Mouse (Mus musculus): ENCODE data around the gene Anapc7.
A peak's percentile ranks its signal among the peaks of the same experiment; 100 is the strongest.

Gene Anapc7

DNA sequence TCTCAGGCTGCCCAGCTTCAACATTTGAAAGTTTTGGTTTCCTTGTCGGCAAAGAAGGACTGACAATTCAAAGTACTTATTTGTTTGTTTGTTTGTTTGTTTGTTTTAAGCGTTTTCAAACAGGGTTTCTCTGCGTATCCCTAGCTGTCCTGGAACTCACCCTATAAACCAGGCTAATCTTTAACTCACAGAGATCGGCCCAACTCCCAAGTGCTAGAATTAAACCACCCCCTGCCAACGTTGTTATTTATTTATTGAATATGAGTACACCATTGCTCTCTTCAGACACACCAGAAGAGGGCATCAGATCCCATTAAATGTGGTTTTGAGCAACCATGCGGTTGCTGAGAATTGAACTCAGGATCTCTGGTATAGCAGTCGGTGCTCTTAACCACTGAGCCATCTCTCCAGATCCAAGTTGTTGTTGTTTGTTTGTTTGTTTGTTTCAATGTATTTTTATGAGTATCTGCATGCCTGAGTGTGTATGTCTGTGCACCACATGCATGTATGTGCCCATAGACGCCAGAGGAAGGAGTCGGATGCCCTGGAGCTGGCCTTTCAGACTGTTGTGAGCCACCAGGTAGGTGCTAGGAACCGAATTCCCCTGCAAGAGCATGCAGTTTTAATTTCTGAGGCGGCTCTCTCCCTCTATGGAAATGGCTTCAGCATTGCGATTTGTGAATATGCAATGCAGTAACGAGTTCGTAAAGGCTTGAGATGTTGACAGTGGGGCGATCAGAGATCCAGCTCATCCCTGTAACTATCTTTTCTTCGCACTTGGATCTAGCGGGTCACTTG is at the start of gene Anapc7:
TSS of gene Anapc7 (plus strand) at position 423 of the 798 bp plus-strand sequence.
- DNase-seq (ENCODE audit: low read depth, low spot score), result peak; percentile 45

DNA sequence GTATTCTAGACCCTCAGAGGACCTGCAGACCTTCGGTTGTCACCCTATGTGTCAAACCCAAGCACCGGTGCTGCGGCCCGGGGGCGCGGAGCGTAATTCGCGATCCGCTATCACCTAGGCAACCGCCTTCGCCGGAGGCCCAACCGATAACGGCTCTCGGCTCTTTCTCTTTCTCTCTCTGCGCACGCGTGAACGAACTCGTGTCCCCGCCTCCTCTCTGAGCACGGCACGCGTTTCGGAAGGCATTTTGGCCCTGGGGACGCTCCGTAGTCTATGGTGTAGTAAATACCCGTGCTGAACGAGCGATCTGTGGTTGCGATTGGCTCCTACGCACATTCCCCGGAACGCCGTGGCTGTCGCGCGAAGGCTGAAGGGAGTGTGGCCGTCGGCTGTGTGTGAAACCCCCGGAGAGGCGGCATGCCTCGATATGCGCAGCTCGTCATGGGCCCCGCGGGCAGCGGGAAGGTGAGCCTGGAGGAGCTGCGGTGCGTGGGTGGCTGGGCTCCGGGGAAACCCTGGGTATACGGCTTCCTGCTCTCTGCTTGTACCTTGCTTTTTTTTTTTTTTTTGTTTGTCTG is 49.2 kb upstream of the Anapc7 start, which contains the start of gene Fam216a:
TSS of gene Fam216a (minus strand) at position 173 of the 578 bp plus-strand sequence.
- DNase-seq (ENCODE audit: low read depth, low spot score), result peak; percentile 100

DNA sequence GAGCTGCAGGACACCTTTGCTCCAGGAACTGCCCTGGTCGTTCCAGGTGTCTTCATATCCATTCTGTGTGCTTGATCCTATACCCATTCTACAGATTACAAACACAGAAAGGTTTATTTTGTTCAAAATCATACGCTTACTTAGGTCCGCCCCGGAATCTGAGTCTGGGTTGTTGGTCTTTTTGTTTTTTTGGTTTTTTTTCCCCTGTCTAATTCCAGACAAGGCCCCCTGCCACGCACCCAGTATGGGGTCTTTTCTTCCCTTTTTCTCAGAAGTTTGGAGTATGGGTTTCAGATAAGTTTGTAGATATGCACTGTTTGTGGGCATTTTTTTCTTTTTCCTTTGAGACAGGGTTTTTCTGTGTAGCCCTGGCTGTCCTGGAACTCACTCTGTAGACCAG is 48.6 kb upstream of the Anapc7 start:
- DNase-seq (ENCODE audit: low read depth, low spot score), result no peak

DNA sequence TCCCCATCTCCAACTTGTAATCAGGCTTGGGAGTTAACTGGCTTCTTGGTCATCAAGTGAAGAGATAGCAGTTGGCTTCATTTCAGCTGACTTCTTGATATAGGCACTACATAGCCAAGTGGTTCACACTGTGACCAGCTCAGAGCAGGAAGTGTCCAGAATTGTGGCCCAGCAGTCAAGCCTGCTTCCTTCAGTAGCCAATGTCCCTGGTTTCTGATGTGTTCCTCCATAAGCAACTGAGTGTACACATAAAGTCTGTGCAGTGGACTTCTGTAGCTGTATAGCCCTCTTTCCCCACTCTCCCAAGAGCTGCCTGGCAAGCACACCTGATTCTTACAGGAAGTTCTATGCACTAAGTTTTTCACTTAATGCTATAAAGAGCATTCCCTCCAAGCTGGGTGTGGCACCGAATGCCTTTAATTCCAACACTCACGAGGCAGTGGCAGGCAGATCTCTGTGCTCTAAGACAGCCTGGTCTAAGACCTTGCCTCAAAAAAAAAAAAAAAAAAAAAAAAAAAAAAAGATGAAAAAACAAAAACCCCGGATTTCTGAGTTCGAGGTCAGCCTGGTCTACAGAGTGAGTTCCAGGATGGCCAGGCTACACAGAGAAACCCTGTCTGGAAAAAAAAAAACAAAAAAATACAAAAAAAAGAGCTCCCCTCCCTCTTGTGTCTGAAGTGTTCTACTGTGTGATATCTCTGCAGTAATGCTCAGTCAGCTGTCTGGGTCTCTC is 44.2 kb upstream of the Anapc7 start:
- no peak for DNase-seq (ENCODE audit: low read depth, low spot score)

DNA sequence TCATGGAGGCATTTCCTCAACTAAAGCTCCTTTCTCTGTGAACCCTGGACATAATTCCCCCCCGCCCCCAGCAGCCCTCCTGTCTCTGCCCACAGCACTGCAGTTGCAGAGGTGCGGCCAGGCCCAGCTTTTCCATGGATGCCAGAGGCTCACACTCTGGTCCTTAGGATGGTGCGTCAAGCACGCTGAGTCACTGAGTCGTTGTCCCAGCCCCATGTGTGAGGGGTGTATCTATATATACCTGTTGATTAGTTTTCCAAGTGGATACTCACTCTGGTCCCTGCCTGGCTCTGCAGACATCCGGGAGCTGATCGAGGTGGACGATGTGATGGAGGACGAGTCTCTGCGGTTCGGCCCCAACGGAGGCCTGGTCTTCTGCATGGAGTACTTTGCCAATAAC is 43.3 kb upstream of the Anapc7 start:
- DNase-seq (ENCODE audit: low read depth, low spot score), result no peak

DNA sequence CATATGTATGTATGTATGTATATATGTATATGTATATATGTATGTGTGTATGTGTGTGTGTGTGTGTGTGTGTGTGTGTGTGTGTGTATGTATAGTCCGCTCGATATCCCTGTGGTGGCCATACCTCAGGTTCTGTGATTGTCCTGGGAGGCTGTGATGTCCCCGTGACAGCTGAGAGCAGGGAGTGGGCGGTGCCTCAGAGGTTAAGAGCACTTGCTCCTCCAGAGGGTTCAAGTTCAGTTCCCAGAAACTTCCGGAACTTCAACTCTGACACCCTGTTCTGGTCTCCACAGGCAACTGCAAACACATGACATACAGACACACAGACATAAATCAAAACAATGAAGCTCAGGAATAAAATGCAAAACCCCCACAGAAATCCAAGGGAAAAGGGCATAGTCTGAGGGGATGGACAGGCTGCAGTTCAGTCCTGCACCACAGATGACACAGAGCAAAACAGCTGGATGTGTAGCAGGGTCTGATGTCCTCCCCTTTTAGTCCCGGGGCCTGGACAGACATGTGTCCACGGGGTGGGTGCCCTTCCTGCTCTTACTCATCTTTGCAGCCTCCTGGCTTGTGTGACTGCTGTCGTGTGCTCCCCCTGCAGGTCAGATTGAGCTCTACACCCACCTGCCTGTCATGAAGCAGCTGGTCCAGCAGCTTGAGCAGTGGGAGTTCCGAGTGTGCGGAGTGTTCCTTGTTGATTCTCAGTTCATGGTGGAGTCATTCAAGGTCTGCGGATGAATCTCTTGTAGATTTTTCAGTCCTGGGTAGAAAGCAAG is 41.9 kb upstream of the Anapc7 start:
- DNase-seq (ENCODE audit: low read depth, low spot score), result peak; percentile 89

DNA sequence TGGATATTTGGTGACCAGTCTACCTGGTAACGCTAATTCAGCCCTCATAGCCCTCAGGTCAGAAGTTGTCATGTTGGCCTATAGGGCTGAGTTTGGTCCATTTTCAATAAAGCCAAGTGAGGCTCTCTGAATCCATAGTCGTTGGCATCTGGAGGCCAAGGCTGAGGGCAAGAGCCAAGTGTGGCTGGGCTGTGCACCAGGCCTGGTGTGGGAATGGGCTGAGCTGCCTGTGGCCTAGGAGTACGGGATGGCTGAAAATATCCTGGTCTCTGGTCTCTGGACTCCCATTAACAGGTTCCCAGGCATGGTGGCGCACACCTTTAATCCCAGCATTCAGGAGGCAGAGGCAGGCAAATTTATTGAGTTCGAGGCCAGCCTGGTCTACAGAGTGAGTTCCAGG is 31.5 kb upstream of the Anapc7 start:
- no peak for DNase-seq (ENCODE audit: low read depth, low spot score)

DNA sequence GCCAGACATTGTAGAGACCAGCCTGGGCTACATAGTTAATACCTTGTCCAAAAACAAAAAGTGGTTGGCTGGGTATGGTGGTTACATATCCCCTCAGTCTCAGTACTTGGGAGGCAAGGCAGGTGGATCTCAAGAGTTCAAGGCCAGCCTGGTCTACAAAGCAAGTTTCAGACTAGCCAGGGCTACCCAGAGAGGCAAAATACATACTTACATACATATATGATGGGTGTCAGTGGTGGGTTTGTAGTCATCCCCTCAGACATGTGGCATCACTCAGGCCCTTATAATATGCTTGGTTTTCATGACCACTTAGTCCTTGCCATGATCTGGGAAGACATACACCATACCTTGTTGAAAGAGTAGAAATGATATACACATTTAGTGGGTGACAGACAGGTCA is 30.8 kb upstream of the Anapc7 start:
- DNase-seq (ENCODE audit: low read depth, low spot score), result no peak

DNA sequence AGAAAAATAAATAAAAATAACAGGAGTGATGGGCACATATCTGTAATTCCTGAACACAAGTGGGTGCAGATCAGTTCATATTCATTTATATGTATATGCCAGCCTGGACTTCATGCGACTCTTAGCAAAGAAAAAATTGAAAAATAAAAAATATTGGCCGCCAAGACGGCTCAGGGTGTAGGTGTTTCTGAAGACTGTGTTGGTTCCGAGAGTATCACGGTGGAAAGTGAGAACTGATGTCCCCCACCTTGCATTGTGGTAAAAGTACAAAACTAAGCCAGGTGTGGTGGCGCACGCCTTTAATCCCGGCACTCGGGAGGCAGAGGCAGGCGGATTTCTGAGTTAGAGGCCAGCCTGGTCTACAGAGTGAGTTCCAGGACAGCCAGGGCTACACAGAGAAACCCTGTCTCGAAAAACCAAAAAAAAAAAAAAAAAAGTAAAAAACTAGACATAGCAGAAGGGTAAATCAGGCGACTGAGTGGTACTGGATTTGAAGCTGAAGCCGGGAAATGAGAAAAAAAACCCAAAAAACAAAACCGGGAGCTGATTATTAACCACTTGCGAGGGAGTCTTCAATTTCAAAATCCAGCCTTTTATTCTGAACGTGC is 30.2 kb upstream of the Anapc7 start:
- DNase-seq (ENCODE audit: low read depth, low spot score), result no peak

DNA sequence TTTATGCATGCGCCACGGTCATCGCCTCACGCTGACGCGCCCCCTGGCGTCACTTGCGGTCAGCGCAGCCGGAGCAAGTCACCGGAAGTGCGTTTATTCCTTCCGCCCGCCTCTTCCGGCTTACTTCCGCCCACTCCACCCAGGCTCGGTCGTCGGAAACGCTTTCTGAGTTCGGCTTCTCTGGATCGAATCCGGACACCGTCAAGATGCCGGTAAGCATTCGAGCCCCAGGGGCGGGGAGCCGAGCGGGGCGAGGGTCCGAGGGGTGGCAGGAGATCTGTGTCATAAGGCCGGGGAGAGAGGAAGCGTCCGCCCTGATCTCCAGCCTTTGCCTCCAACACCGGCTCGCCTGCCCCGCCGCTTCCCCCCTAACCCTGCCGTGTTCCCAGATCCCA is 29.7 kb upstream of the Anapc7 start, which contains the start of gene Arpc3:
TSS of gene Arpc3 (plus strand) at position 93 of the 395 bp plus-strand sequence.
- DNase-seq (ENCODE audit: low read depth, low spot score), result peak; percentile 87

DNA sequence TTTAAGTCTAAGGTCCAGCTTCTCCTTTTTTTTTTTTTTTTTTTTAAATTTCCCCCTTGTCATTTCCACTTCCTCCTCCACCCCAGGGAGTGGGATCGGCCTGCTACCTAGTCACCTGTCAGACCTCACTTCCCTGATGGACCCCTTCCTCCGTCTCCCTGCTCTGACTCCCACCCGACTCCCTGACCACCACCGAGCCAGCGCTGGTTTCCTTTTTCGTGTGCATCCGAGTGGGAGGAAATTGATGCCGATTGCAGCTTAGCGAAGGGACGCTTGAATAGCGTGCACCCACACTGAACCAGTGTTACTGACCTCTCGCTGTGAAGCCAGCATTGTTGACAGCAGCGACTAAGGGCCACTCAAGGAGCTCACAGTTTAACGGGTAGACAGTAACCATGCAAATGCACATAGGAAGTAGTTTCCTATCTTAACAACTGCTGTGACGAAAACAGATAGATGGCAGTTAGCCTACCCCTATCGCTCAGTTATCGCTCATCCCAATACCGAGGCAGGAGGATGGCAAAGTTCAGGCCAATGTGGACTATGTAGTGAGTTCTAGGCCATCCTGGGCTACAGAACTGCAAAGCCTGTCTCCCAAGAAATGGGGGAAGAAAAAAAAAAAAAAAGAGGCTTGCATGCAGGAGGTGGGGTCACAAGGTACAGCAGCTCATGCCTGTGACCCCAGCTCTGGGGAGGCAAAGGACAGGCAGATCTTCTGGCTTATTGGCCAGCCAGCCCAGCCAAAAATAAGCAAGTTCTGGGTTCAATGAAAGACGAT is 29.1 kb upstream of the Anapc7 start:
- peak; percentile 14 for DNase-seq (ENCODE audit: low read depth, low spot score)

DNA sequence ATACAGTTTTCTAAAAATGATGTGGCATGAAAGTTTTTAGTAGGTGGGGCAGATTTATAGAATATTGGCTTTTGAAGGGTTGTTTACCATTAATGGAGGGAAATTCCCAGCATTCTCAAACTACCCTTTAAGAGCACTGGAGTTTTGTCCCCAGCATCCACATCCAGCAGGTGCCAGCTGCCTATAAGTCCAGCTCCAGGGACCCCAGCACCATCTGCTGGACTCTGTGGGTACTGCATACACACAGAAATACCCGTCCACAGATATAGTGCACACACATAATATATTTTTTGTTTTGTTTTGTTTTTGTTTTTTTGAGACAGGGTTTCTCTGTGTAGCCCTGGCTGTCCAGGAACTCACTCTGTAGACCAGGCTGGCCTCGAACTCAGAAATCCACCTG is 27.6 kb upstream of the Anapc7 start:
- peak; percentile 90 for DNase-seq (ENCODE audit: low read depth, low spot score)

DNA sequence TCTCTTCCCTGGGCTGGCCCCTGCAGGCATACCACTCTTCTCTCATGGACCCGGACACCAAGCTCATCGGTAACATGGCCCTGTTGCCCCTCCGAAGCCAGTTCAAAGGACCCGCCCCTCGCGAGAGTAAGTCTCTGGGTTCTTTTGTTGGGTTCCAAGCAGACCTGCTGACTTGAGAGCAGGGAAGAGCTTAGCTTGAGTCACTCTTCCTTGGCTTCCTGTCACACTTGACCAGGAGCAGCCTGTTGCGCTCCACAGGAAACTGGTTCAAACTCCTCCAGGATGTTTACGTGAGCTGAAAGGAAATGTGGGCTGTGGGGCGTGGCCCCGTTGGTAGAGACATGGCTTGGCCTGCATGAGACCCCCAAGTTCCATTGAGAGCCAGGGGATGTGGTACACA is 24.7 kb upstream of the Anapc7 start:
- DNase-seq (ENCODE audit: low read depth, low spot score), result no peak

DNA sequence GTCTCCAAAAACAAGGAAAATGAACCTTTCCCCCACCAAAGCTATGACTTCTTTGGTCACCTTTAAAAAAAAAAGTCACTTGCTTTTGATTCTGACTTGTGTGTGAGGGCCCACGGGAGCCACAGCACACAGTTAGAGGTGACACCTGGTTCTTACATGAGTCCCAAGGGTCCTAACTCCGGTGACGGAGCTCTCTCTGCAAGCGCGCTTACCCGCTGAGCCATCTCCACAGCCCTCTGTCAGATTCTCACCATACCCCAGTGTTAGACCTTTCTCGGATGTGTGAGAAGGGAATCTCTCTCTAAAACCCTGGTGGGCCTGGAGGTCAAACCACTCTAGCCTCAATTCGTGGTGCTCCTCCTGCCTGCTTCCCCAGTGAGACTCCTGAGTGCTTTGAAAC is 24.0 kb upstream of the Anapc7 start:
- DNase-seq (ENCODE audit: low read depth, low spot score), result no peak

DNA sequence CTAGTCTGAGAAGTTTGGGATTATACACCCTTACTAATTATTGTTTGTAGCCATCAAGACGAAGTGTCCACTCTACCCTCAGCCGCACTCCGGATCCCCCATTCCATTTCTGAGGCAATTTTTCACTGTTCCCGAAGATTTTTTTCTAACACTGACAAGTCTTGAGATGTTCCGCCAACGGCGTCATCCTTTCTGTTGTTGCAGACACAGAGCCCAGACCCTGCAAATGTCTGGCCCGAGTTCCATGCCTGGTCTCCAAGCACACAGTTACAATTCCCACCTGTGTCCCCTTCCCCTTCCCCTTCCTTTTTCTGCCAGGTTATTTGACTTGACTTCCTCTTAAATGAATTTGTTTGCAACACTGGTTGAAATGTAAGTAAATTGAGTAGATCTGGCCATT is 21.6 kb upstream of the Anapc7 start:
- DNase-seq (ENCODE audit: low read depth, low spot score), result no peak

DNA sequence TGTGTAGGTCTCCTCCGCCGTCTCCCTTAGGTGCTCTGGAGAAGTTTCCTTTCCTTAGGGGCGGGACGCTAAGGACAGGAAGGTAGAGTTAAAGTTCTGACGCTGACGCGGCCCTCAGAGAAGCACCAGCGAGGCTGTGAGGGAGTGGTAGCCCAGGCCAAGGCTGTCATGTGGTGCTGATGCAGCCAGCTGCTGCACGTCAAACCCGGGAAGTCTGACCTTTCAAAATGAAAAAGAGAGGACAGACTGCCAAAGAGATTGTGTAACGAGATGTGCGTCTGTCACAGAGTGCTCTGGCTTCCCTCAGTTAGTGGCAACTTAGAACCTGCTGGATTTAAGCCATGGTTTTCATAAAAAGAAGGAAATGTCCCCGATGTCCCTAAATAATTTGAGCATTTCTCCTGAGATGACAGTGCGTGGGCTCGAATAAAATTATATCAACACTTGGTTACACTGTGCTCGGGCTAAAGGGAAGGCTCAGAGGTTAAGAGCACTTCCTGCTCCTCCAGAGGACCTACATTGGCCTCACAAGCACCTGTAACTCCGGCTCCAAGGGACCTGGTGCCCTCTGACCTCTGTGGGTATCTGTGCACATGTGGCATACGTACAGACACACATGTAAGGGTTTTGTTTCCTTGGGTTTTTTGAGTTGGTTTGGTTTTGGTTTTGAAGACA is 20.7 kb upstream of the Anapc7 start:
- no peak for DNase-seq (ENCODE audit: low read depth, low spot score)

DNA sequence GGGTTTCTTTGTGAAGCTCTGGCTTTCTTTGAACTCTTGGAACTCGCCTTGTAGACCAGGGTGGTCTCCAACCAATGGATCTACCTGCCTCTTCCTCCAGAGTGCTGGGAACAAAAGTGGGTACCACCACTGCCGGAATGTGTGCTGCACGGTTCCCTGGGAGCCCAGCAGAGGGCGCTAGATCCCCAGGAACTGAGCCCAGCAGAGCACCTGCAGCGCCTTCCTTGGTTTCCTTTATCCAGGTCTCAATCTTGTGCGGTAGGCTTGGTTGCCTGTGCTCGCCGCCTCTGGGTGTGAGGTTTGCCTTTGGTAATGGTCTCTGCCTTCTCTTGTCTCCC is 20.2 kb upstream of the Anapc7 start:
- DNase-seq (ENCODE audit: low read depth, low spot score), result peak; percentile 47

DNA sequence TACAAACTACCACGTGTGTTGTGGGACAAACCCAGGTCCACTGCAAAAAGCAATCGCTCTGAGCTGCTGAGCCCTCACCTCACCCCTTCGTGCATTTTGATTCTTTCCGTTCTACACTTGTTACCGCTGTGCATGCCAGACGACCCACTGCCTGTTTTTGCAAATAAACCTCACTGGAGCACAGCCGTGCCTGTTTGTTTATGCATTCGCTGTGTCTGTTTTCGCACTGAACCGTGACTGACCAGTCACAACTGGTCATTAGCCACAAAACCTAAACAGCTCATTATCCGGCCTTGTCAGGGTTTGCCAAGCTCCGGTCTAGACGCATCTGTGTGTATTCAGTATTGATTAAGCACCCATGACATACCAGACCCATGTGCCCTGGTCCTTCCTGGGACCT is 19.3 kb upstream of the Anapc7 start:
- DNase-seq (ENCODE audit: low read depth, low spot score), result no peak

DNA sequence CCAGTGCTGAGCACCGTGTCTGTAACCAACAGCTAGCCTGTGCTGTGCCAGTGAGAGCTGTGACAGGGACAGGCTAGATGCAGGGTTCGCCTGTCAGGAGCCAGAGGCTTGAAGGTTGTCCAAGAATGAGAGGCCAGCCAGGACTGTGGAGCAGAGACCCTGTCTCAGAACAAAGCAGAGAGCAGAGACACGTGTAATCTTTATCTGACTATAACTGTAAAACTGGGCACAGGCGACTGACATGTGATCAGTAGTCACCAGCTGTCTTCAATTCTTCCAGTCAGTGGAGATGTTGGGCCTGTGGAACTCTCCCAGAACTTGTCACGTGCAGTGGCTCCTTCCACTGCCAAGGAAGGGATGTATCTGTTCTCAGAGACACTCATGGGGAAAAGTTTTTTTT is 18.7 kb upstream of the Anapc7 start:
- DNase-seq (ENCODE audit: low read depth, low spot score), result no peak

DNA sequence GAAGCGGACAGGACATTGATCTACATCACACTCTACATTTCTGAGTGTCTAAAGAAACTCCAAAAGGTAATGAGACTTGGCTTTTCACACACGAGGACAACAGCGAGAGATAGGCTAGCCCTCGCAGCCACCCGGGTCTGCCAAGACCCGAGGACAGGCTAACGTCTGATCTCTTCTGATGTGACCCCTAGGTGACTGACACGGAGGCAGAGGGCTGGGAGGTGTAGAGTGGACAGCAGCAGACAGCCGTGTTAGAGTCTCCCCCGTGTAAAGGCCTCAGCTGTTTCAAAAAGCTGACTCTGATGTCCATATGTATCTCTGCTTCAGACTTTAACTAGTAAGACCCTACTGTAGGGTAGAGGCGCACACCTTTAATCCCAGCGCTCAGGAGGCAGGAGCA is 18.1 kb upstream of the Anapc7 start:
- DNase-seq (ENCODE audit: low read depth, low spot score), result no peak
